Mouse (Mus musculus) cerebellum, postnatal 36 days (tissue): ENCODE data around the gene Trim42.

Source experiments
- DNase-seq, 2 experiments: peaks; one replicate each; pipeline ENCODE4 v3.0.0; 2021 to 2022; ENCODE audit warnings: mixed read lengths in 2 of 2

Gene Trim42

DNA sequence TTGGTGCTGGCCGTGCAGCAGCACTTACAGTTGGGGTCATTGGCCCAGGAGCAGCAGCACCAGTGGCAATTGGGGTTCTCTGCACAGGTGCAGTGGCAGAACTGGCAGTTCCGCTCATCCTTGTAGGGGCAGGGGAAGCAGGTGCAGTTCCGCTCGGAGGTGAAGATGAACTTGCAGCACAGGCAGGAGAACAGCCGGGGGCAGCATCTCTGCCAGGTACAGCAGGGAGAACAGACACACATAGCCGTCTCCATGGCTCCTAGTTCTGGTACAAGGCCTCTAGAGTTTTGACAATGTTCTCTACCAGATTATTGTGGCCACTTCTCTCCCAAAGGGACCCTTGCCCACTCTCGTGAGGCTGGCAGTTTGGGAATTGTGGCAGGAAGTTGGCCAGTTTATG lies at the start of gene Trim42:
TSS of gene Trim42 (minus strand) at position 368 of the 400 bp plus-strand sequence.
- DNase-seq = peak; percentile 10 to 12

DNA sequence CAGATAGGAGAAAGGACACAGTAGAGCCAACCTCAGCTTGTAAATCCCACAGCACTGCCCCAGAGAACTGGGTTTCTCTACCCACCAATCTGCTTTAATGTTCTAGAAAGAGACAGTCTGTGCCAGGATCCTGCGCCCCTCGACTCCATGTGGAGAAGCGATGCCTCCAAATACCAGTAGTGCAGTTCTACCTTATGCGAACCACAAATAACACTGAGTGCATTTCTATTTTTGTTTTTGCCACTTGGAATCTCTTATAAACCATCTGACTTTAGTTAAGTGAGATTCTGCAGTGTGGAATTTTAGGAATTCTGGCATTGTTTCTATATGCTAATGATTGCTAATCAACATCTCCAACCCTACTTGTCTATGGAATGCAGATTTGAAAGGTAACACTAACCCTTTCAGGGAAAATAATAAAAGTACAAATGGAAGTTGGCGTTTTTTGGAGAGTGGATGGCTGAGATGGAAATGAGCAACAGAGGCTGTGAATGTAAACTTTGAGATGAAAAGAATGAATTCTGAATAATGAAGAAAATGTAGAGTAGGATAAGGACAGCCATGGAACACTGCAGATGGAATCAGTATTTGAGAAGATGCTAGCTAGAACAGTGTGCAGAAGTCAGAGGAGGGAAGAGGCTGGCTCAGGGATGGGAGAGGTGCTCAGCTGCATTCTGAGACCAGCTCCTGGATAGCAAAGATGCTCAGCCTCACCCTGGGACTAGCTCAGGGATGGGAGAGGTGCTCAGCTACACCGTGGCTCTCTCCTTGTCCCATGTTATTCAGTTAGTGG lies 45.3 kb upstream of the Trim42 start:
- DNase-seq = no peak

DNA sequence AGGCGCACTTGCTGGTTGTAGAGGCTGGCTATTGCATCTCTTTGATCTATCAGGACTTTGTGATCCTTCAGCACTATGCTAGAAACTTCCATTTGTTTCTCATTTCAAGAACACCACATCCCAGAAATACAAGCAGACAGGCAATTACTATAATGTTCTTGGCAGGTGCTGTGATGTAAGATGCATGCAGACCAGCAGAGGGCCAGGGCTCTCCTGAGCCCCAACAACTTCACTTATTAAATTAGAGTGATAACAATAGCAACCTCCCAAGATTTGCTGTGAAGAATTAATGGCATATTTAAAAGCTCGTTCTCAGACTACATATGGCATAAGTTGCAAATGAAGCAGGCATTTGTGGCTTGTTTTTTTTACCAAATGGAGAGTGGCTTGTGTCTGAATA lies 38.4 kb upstream of the Trim42 start:
- DNase-seq = no peak

DNA sequence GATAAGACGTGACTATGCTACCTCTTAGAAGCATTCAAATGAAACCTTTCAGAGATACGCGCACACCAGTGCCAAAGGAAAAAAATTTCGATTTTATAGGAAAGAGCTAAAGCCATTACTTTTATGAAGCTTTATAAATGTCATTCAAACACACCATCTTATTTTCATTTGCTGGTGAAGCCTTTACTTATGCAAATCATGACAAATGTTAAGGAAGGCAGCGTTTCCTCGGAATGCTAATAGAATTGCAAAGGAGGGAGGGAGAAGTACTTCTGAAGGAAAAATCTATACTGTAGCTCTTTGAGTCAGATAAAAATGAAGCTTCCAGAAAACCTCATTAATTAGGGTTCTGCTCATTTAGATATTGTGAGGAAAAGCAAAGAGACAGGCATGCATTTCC lies 13.3 kb downstream of the Trim42 start:
- DNase-seq = no peak

DNA sequence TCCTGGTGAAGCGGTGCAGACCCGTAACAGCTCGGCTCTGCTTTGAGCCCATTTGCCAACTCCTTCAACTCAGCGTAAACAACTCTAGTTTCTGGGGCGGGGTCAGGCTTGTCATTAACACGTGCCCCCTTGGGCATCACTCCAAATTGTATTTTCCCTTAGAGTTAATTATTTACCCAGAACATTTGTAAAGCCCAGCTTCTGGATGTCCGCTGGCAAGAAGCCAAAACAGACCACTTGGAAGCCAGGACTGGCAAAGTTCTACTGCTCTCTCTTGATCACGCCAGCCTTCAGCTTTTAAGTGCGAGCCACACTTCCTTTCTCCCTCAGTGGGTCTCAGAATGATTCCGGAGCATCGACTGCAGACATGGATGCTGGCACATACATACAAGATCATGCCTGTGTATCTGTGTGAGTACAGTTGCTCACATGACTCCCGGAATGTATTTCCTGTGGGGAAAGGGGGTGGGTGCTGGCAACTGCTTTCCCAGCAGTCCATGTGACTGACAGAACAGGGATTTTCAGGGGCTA lies 24.9 kb downstream of the Trim42 start:
- no peak for DNase-seq

DNA sequence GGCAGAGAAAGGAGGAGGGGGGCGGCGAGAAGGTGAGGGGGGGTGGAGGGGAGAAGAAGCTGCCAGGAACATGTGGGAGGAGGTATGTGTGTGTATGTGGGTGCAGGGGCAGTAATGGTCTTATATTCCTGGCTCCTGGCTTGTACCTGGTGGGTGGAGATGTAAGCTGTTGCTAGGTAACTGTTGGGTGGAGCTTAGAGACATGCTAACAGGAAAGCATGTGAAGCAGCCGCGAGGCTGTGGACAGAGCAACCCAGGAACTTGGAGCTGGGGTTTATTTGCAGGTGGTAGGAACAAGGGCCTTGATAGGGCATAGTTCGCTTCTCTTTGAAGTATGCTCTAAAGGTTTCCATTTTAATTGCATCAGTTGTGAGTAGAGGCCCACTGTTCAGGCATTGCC lies 28.0 kb downstream of the Trim42 start:
- no peak for DNase-seq

DNA sequence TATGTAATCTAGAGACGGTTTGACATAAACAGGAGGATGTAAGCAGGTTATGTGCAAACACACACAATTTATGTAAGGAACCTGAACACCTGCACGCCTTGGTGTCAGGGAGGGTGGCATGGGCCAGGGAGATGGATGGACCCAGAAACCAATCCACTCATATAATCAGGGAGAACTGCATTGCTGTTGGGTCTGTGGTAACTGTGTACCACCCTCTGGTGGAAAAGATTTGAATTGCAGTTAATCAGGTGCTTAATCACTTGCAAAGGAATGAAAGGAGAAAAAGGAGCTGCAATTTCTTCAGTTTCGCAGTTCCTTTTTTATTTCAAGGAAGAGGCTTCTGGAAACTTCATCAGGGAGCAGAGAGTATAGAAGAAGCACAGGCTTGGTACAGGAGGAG lies 46.9 kb downstream of the Trim42 start:
- DNase-seq = no peak

DNA sequence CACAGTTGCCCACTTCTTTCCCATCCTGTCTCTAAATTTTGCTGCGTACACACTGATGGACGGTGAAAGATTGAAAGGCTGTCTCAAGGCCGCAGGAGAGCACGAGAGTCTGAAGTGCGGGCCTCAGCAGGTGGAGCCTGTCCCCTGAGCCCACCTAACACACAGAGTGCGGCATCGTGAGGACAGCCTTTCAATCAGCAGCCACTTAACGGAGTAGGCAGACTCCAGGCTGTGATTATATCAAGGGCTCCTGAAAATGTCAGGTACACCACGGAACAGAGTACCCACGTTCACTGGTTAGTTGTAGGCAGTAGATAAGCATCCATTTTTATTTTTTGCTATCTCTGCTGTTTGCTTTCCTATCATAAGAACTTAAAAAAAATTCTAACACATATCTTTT lies 47.6 kb downstream of the Trim42 start:
- DNase-seq = no peak

DNA sequence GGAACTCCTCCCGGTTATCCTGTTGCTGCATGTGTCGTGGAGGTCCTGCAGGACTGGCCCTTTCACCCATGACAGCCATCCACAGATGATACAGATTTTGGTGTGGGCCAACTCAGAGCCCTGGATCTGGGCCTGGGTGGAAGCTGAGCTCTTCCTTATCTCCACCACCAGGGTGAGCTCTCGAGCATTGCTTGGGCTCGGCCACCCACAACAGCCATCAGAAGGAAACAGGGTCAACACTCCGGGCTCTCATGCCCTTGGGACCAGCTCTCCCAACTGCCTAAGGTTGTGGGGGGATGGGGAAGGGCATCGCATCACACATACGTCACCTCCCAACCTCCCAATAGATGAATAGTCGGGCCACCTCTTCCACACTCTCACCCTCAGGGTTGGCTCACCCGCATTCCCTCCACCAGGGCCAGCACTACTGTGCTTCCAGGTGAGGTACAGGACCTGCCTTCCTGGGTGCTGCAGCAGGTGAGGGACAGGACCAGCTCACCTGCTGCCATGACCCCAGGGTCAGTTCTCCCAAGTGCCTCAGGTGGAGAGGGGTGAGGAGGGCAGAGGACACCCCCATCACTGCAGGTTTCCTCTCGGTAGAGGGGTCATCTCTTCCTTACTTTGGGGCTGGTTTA lies 54.2 kb downstream of the Trim42 start:
- no peak for DNase-seq

DNA sequence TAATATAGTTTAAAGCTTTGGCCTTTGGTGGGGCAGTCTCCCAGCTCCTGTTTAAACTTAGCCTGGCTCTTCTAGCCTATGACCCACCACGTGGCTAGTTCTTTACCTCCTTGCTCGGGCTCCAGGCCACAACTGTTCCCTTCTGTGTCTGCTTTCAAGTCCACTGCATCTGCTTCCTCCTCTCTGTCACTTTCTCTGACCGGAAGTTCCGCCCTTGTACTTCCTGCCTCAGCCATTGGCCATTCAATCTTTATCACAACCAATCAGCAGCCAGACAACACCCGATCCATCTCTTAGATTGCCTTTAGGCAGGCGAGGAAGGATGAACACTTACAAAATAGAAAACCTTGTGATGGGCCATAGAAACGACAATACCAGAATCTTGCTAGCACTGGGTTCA lies 58.1 kb downstream of the Trim42 start:
- no peak for DNase-seq

DNA sequence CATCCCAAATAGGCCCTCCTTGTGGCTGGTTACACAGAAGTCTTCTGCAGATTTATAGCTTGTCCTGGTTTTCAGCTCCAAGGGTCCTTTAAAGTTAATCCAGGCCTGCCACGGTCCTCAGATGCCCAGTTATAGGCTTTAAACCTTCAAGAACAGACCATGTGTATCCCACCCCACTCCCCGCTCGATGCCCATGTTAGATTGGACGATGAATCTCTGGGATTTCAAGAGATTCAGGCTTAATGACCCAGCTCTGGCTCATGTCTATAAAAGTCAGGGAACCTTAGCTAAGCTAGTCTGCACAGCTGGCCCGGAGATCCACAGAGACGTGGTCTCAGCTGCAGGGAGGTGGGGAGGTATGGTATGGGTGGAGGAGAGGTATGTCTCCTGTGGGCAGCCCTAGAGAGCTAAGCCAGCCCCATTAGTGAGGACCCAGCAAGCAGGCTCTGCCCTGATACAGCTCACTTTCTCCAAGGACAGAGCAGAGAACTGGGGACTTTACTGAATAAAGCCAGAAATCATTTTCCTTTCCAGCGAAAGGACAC lies 60.2 kb downstream of the Trim42 start:
- no peak for DNase-seq

DNA sequence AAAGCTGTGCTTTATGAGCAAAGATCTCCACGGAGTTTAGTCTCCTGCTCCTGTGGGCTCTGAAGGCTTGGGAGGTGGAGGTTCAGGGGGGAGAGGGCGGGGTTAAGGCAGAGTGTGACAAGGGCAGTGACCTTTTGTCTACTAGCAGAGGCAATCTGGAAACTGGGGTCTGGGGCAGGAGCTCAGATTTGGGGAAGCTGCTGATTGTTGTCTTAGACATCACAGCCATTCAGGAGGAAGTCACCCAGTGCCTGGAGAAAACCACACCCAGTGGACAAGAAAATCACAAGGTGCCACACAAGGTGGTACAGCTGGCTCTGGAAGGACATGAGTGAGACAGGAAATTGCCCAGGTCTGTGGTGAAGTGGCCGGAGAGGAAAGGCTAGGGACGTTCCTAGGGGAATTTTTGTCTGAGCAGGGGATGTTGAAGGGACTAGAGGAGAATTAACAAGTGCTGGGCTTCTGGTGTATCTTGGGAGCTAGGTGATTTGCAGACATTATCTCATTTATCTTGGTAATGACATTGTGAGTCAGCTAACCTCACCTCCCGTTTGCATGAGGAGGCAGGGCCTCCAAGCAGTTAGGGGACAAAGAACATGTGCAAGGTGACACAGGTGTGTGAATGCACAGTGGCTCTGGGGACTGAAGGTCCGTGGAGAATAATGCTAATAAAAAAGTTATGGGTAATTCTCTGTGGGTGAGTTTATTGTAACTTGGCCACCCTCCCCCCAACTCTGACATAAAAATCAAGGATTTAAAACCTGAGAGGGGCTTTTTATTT lies 61.9 kb downstream of the Trim42 start:
- DNase-seq = no peak
